Mouse (Mus musculus) midbrain, embryonic 11.5 days (tissue): ENCODE results near the gene Olfm2. TPM values are rescaled to one million over a fixed set of nuclear protein-coding genes. Genes with fewer than 3 reads are reported as not detected.

Experiments used
- ATAC-seq: fragments of 200-750 bp; cut with Nextera tagmentation; 2 replicates; pipeline ENCODE4 v1.8.0; 2017; ENCODE audit warnings: moderate TSS enrichment, moderate library complexity; ENCODE audit not compliant: low FRiP score
- DNase-seq: peaks from one replicate; pipeline ENCODE4 v3.0.0; 2015; ENCODE audit warnings: low spot score; ENCODE audit errors: missing footprints
- H3K27ac ChIP-seq: fragments of 300-500 bp; sonication (generic); 2 replicates; pipeline ENCODE4 v1.5.1; 2014; ENCODE audit warnings: low read depth, low read length
- H3K27me3 ChIP-seq: fragments of 300-500 bp; sonication (generic); 2 replicates; pipeline ENCODE4 v1.6.1; 2014; ENCODE audit warnings: mild to moderate bottlenecking, low read length, moderate library complexity, mixed read lengths; ENCODE audit not compliant: control insufficient read depth, insufficient read depth
- H3K36me3 ChIP-seq: fragments of 300-500 bp; sonication (generic); 2 replicates; pipeline ENCODE4 v1.6.1; 2014; ENCODE audit warnings: mild to moderate bottlenecking, low read length, moderate library complexity, mixed read lengths; ENCODE audit not compliant: control insufficient read depth, insufficient read depth
- H3K4me1 ChIP-seq: fragments of 300-500 bp; sonication (generic); 2 replicates; pipeline ENCODE4 v1.6.1; 2014; ENCODE audit warnings: low read length; ENCODE audit not compliant: control insufficient read depth, insufficient read depth
- H3K4me2 ChIP-seq: fragments of 300-500 bp; sonication (generic); 2 replicates; pipeline ENCODE4 v1.6.1; 2014; ENCODE audit warnings: mild to moderate bottlenecking, moderate library complexity
- H3K4me3 ChIP-seq: fragments of 300-500 bp; sonication (generic); 2 replicates; pipeline ENCODE4 v1.5.1; 2014; ENCODE audit warnings: low read depth, low read length
- H3K9ac ChIP-seq: fragments of 300-500 bp; sonication (generic); 2 replicates; pipeline ENCODE4 v1.6.1; 2014; ENCODE audit warnings: low read length
- H3K9me3 ChIP-seq: fragments of 300-500 bp; sonication (generic); 2 replicates; pipeline ENCODE4 v1.6.1; 2016; ENCODE audit warnings: low read length; ENCODE audit not compliant: control insufficient read depth
- WGBS: fragments of 180-500 bp; shearing (Covaris S2); extraction: QIAGEN DNeasy Blood & Tissue Kit; methylation state at CpG from one replicate; pipeline ENCODE4 v1.1.7; 2014; 5-methylcytosine and 5-hydroxymethylcytosine counted together
- polyA plus RNA-seq: library from polyadenylated mRNA; unstranded; fragments of >200 nt; fragmentation: Nextera tagmentation; extraction: Ambion mirVana; gene quantifications from 2 replicates; pipeline ENCODE4 v1.2.1, GENCODE M21; 2014

Olfm2 gene
- polyA plus RNA-seq, 1 experiment from 2014 or later, result 35.3 TPM

GRCm38 (mm10) chr9:20713478-20713987, 32.6 kb downstream of the Olfm2 start:
- peaks cover 5% of the 10 kb centered on the region; the same call in 1 of the 2 replicates for H3K4me1 ChIP-seq
- ATAC-seq (peak; percentile 88), DNase-seq (peak; percentile 88)
- no peak overlapping the region for H3K4me2 ChIP-seq
- peak overlapping the region; percentile 40 for H3K27ac ChIP-seq
- peaks cover 3% of the 10 kb centered on the region; the same call in 1 of the 2 replicates for H3K36me3 ChIP-seq
- WGBS, result 34% methylated on average over 10 of the region's 11 CpGs
- no peaks in the 10 kb centered on the region for H3K27me3 ChIP-seq
- H3K4me3 ChIP-seq, result no peak overlapping the region
- peaks cover 3% of the 10 kb centered on the region; the same call in 1 of the 2 replicates for H3K9me3 ChIP-seq
- no peak overlapping the region for H3K9ac ChIP-seq

GRCm38 (mm10) chr9:20712934-20713477, 33.1 kb downstream of the Olfm2 start:
- DNase-seq, result peak; percentile 67
- Histone ChIP-seq H3K4me3 (no peak overlapping the region), H3K27me3 (no peaks in the 10 kb centered on the region), H3K27ac (no peak overlapping the region; the same call in 1 of the 2 replicates), H3K36me3 (peaks cover 3% of the 10 kb centered on the region; the same call in 1 of the 2 replicates), H3K9ac (no peak overlapping the region), H3K4me1 (peaks cover 5% of the 10 kb centered on the region; the same call in 1 of the 2 replicates), H3K9me3 (peaks cover 3% of the 10 kb centered on the region; the same call in 1 of the 2 replicates), H3K4me2 (no peak overlapping the region)
- peak; percentile 53; the same call in 1 of the 2 replicates for ATAC-seq
- 54% methylated on average over 5 of the region's 5 CpGs for WGBS

- H3K27me3 ChIP-seq, result no peaks in the 10 kb centered on the region
- H3K9me3 ChIP-seq, result peaks cover 3% of the 10 kb centered on the region; the same call in 1 of the 2 replicates
- no peak overlapping the region for H3K4me2 ChIP-seq
- ATAC-seq (no peak), DNase-seq (no peak)
- no peak overlapping the region for H3K4me3 ChIP-seq
- WGBS, result 86% methylated on average over 3 of the region's 3 CpGs
- H3K4me1 ChIP-seq, result peaks cover 5% of the 10 kb centered on the region; the same call in 1 of the 2 replicates
- no peak overlapping the region for H3K9ac ChIP-seq
- no peak overlapping the region for H3K27ac ChIP-seq
- peaks cover 3% of the 10 kb centered on the region; the same call in 1 of the 2 replicates for H3K36me3 ChIP-seq
Measured at GRCm38 (mm10) chr9:20710471-20710870, 35.7 kb downstream of the Olfm2 start.

- 53% methylated on average over 4 of the region's 4 CpGs for WGBS
- no peak for ATAC-seq
- H3K9me3 ChIP-seq, result no peaks in the 10 kb centered on the region
Measured at GRCm38 (mm10) chr9:20705981-20706380, 40.2 kb downstream of the Olfm2 start.

GRCm38 (mm10) chr9:20705420-20705819, 40.7 kb downstream of the Olfm2 start:
- H3K27me3 ChIP-seq, result no peaks in the 10 kb centered on the region
- no peaks in the 10 kb centered on the region for H3K9me3 ChIP-seq
- DNase-seq (peak; percentile 76), ATAC-seq (no peak)
- H3K4me2 ChIP-seq, result no peak overlapping the region
- H3K27ac ChIP-seq, result no peak overlapping the region
- no peak overlapping the region for H3K9ac ChIP-seq
- peaks cover 9% of the 10 kb centered on the region for H3K4me1 ChIP-seq
- no peak overlapping the region for H3K4me3 ChIP-seq
- H3K36me3 ChIP-seq, result no peaks in the 10 kb centered on the region

More at GRCm38 (mm10) chr9:20705981-20706380, 40.2 kb downstream of the Olfm2 start:
- H3K27me3 ChIP-seq, result no peaks in the 10 kb centered on the region
- no peak overlapping the region for H3K9ac ChIP-seq
- no peaks in the 10 kb centered on the region for H3K36me3 ChIP-seq
- DNase-seq, result no peak
- no peak overlapping the region for H3K27ac ChIP-seq
- H3K4me2 ChIP-seq, result no peak overlapping the region
- no peak overlapping the region for H3K4me3 ChIP-seq
- peaks cover 9% of the 10 kb centered on the region for H3K4me1 ChIP-seq

GRCm38 (mm10) chr9:20703832-20704380, 42.2 kb downstream of the Olfm2 start:
- peak; percentile 87 for ATAC-seq
- DNase-seq, result peak; percentile 88
- no peak overlapping the region for H3K4me2 ChIP-seq
- H3K27me3 ChIP-seq, result no peaks in the 10 kb centered on the region
- no peaks in the 10 kb centered on the region for H3K9me3 ChIP-seq
- H3K4me3 ChIP-seq, result no peak overlapping the region
- H3K4me1 ChIP-seq, result peaks cover 9% of the 10 kb centered on the region
- H3K36me3 ChIP-seq, result no peaks in the 10 kb centered on the region
- H3K9ac ChIP-seq, result peak overlapping the region; percentile 11; the same call in 1 of the 2 replicates
- H3K27ac ChIP-seq, result peak overlapping the region; percentile 67
- 35% methylated on average over 8 of the region's 8 CpGs for WGBS

GRCm38 (mm10) chr9:20697466-20697865, 48.7 kb downstream of the Olfm2 start:
- H3K4me1 ChIP-seq, result peaks cover 26% of the 10 kb centered on the region
- H3K9me3 ChIP-seq, result no peaks in the 10 kb centered on the region
- 6% methylated on average over 8 of the region's 8 CpGs for WGBS
- ATAC-seq, result peak; percentile 86
- peak overlapping the region; percentile 73 for H3K27ac ChIP-seq
- H3K36me3 ChIP-seq, result no peaks in the 10 kb centered on the region
- H3K27me3 ChIP-seq, result no peaks in the 10 kb centered on the region
- no peak overlapping the region; the same call in 1 of the 2 replicates for H3K4me2 ChIP-seq
- no peak overlapping the region for H3K4me3 ChIP-seq
- H3K9ac ChIP-seq, result peak overlapping the region; percentile 17; the same call in 1 of the 2 replicates
- DNase-seq, result peak; percentile 94

GRCm38 (mm10) chr9:20696107-20696712, 49.9 kb downstream of the Olfm2 start:
- Histone ChIP-seq H3K36me3 (no peaks in the 10 kb centered on the region), H3K9me3 (no peaks in the 10 kb centered on the region), H3K4me1 (peaks cover 26% of the 10 kb centered on the region), H3K27me3 (no peaks in the 10 kb centered on the region), H3K4me2 (no peak overlapping the region), H3K4me3 (no peak overlapping the region), H3K9ac (no peak overlapping the region), H3K27ac (peak overlapping the region; percentile 73; the same call in 1 of the 2 replicates)
- ATAC-seq (no peak), DNase-seq (peak; percentile 82)
- WGBS, result 63% methylated on average over 5 of the region's 5 CpGs
